ENCODE assay signal across 21 mouse cellular contexts in genomic region chr10:116750062-116750461, GRCm38 (mm10).
A peak's percentile ranks its signal among the peaks of the same experiment; 100 is the strongest.
DNase-seq lines count a peak whose midpoint lies in the region; ATAC-seq and TF ChIP-seq lines count a peak whose summit lies in the region.
"Had no signal": no experiment of that assay in that cellular context is flagged by ENCODE, and none has a peak within 500 bp of the region (broad histone marks: within the 10 kb centered on the region; RNA-seq: fewer than 3 reads in every experiment).

No protein-coding gene starts in this region.

- 0 out of 2 replicates have a peak, but pooled peaks cover 4% of the 10 kb centered on the region for H3K27me3 ChIP-seq in heart, embryonic 15.5 days
- no peaks in the 10 kb centered on the region for H3K27me3 ChIP-seq in forebrain, embryonic 16.5 days (replicated peaks; ENCODE audit: control insufficient read depth, insufficient read depth, low read length)
- H3K27me3 ChIP-seq: liver, embryonic 13.5 days had no signal

- no peak overlapping the region for H3K4me3 ChIP-seq in gastrocnemius, adult 2 months
- H3K4me3 ChIP-seq in heart, embryonic 15.5 days, result no peak overlapping the region
- no peak overlapping the region for H3K4me3 ChIP-seq in forebrain, embryonic 16.5 days (replicated peaks; ENCODE audit: low read length)
- H3K4me3 ChIP-seq: forebrain, embryonic 10.5 days; liver, embryonic 13.5 days; midbrain, embryonic 10.5 days had no signal

- no peaks in the 10 kb centered on the region for H3K9me3 ChIP-seq in heart, embryonic 15.5 days (replicated peaks)
- H3K9me3 ChIP-seq in forebrain, embryonic 16.5 days (ENCODE audit: control insufficient read depth, low read length), result no peaks in the 10 kb centered on the region
- H3K9me3 ChIP-seq: forebrain, embryonic 10.5 days; liver, embryonic 13.5 days; midbrain, embryonic 10.5 days had no signal

- peaks cover 21% of the 10 kb centered on the region for H3K4me1 ChIP-seq in heart, embryonic 15.5 days (replicated peaks)
- H3K4me1 ChIP-seq in forebrain, embryonic 16.5 days (replicated peaks; ENCODE audit: control insufficient read depth, insufficient read depth, low read length), result no peaks in the 10 kb centered on the region
- H3K4me1 ChIP-seq: liver, embryonic 13.5 days; midbrain, embryonic 10.5 days had no signal

- no peak for DNase-seq in gastrocnemius, adult 2 months
- no peak for DNase-seq in gastrocnemius, postnatal 36 days
- peak; percentile 22 for DNase-seq in kidney, postnatal 10 days
- no peak for DNase-seq in kidney, adult 18-20 months
- no peak for DNase-seq in urinary bladder, postnatal 4 days (ENCODE audit: low spot score in 2 of 2)
- DNase-seq: adrenal gland, postnatal 14 days; cerebellum, adult 11 months; cerebellum, postnatal 10 days; liver, embryonic 13.5 days; retina, postnatal 1 day had no signal

- no peak for ATAC-seq in heart, embryonic 15.5 days (replicated peaks; ENCODE audit: insufficient number of reproducible peaks, insufficient read depth, low FRiP score, low read depth)
- ATAC-seq in forebrain, embryonic 16.5 days, result no peak
- ATAC-seq: activated CD4-positive, CD25-positive, alpha-beta regulatory T cell, adult 4 months; CD4-positive, CD25-positive, alpha-beta regulatory T cell, adult 4 months; hindbrain, embryonic 16.5 days; intestine, postnatal 0 days had no signal

- H3K4me2 ChIP-seq in heart, embryonic 15.5 days, result 0 out of 2 replicates have a peak overlapping the region, but pooled peaks have one; percentile 23
- H3K4me2 ChIP-seq in forebrain, embryonic 16.5 days (ENCODE audit: low read length), result no peak overlapping the region
- H3K4me2 ChIP-seq: liver, embryonic 13.5 days had no signal

- no peak for TF ChIP-seq CTCF in gastrocnemius, adult 2 months (IDR thresholded peaks at IDR 0.05)

- no peak overlapping the region for H3K9ac ChIP-seq in heart, embryonic 15.5 days
- H3K9ac ChIP-seq in forebrain, embryonic 16.5 days (replicated peaks; ENCODE audit: low read depth, low read length), result no peak overlapping the region
- H3K9ac ChIP-seq: liver, embryonic 13.5 days; lung, embryonic 14.5 days had no signal

- peak overlapping the region; percentile 74 for H3K27ac ChIP-seq in gastrocnemius, adult 2 months
- peak overlapping the region; percentile 61 for H3K27ac ChIP-seq in heart, embryonic 15.5 days
- no peak overlapping the region for H3K27ac ChIP-seq in forebrain, embryonic 16.5 days (ENCODE audit: low read length)
- H3K27ac ChIP-seq: forebrain, embryonic 10.5 days; liver, embryonic 13.5 days; macrophage; midbrain, embryonic 10.5 days; stomach, postnatal 0 days had no signal

- intact Hi-C loops in gastrocnemius, adult 2 months (cut with DNase I), result no loop called here
- intact Hi-C loops in gastrocnemius, postnatal 36 days (cut with DNase I), result no loop called here

- WGBS in heart, embryonic 15.5 days, result 51% methylated on average over 6 of the region's 6 CpGs
- WGBS in forebrain, embryonic 16.5 days, result 85% methylated on average over 6 of the region's 6 CpGs

- H3K36me3 ChIP-seq in heart, embryonic 15.5 days, result no peaks in the 10 kb centered on the region
- no peaks in the 10 kb centered on the region for H3K36me3 ChIP-seq in forebrain, embryonic 16.5 days (ENCODE audit: control insufficient read depth, insufficient read depth)
- H3K36me3 ChIP-seq: forebrain, embryonic 10.5 days; liver, embryonic 13.5 days; midbrain, embryonic 10.5 days had no signal
